Mouse (Mus musculus): ENCODE results near the gene Ppp1r36. TPM values are rescaled to one million over a fixed set of nuclear protein-coding genes. Genes with fewer than 3 reads are reported as not detected.
A peak's percentile ranks its signal among the peaks of the same experiment; 100 is the strongest.

The Ppp1r36 gene
- polyA plus RNA-seq, 1 experiment from 2014 or later, result 0.51 TPM

DNA sequence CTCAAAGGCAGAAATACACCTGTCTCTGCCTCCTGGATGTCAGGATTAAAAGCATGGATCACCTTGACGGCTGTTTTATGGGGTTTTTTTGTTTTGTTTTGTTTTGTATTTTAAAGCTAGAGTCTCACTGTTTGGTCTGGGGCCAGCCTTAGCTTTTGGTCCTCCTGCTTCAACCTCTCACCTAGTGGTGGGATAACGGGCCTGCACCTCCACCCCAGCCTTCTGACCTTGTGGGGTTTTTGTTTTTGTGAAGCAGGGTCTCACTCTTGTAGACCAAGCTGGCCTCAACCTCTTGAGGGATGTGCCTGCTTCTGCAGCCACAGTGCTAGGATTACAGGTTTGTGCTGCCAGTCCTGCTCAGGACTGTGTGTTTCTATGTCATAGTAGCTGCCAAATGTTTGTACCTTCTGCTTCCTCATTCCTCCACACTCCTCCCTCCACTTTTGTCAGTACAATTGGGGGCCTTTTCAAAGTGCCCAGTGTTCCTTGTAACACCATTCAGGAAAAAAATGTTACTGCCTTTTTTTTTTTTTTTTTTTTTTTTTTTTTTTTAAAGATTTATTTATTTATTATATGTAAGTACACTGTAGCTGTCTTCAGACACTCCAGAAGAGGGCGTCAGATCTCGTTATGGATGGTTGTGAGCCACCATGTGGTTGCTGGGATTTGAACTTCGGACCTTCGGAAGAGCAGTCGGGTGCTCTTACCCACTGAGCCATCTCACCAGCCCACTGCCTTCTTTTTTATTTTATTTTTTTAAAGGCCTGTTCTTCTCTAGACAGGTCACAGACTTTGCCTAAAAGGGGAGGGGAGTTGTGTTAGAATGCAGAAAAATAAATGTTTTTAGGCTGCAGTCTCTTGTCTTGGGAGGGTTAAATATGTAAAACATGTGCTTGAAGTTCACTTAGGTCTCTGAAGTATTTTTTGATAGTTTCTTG, 44.2 kb upstream of the Ppp1r36 start:
- H3K9me3 ChIP-seq (ENCODE audit: control insufficient read depth, low read length), result no peaks in the 10 kb centered on the region
- H3K4me1 ChIP-seq (replicated peaks; ENCODE audit: control insufficient read depth, insufficient read depth, low read length), result peaks cover 57% of the 10 kb centered on the region
- WGBS, result 72% methylated on average over 5 of the region's 7 CpGs
- no peaks in the 10 kb centered on the region for H3K36me3 ChIP-seq (ENCODE audit: control insufficient read depth, insufficient read depth, low read length)
- peak overlapping the region; percentile 82 for H3K4me2 ChIP-seq
- no peak for DNase-seq (ENCODE audit: low spot score)
- peak overlapping the region; percentile 91 for H3K4me3 ChIP-seq (ENCODE audit: low read depth, low read length)
- H3K9ac ChIP-seq (ENCODE audit: low read depth, low read length), result peak overlapping the region; percentile 99
- ATAC-seq (replicated peaks; ENCODE audit: low FRiP score), result no peak
- H3K27ac ChIP-seq (ENCODE audit: low read depth, low read length), result peak overlapping the region; percentile 53
- no peaks in the 10 kb centered on the region for H3K27me3 ChIP-seq (replicated peaks; ENCODE audit: control insufficient read depth, insufficient read depth, low read length)

DNA sequence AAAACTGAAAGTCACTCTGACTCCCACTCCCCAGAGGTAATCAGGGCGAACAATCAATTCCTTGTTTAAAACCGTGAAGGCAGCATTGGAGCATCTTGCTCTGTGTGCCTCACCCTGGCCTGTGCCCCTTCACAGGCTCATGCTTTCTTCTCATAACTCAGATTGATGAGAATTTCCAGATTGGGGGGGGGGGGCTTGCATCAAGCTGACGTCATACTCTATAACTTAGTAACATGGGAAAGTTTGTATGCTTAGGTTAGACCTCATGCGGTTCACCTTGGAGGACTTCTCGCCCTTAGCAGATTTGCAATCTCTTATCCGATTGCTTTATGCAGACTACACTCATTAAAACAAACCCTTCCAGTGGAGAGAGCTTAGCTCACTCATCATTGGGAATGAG, 43.3 kb upstream of the Ppp1r36 start:
- DNase-seq (ENCODE audit: low spot score) (no peak), ATAC-seq (replicated peaks; ENCODE audit: low FRiP score) (no peak)
- no peaks in the 10 kb centered on the region for H3K27me3 ChIP-seq (replicated peaks; ENCODE audit: control insufficient read depth, insufficient read depth, low read length)
- no peak overlapping the region for H3K4me3 ChIP-seq (ENCODE audit: low read depth, low read length)
- H3K36me3 ChIP-seq (ENCODE audit: control insufficient read depth, insufficient read depth, low read length), result no peaks in the 10 kb centered on the region
- no peaks in the 10 kb centered on the region for H3K9me3 ChIP-seq (ENCODE audit: control insufficient read depth, low read length)
- H3K4me1 ChIP-seq (replicated peaks; ENCODE audit: control insufficient read depth, insufficient read depth, low read length), result peaks cover 61% of the 10 kb centered on the region
- 74% methylated on average over 6 of the region's 6 CpGs for WGBS
- peak overlapping the region; percentile 20; the same call in 1 of the 2 replicates for H3K4me2 ChIP-seq
- no peak overlapping the region for H3K27ac ChIP-seq (ENCODE audit: low read depth, low read length)
- H3K9ac ChIP-seq (ENCODE audit: low read depth, low read length), result peak overlapping the region; percentile 22; the same call in 1 of the 2 replicates

DNA sequence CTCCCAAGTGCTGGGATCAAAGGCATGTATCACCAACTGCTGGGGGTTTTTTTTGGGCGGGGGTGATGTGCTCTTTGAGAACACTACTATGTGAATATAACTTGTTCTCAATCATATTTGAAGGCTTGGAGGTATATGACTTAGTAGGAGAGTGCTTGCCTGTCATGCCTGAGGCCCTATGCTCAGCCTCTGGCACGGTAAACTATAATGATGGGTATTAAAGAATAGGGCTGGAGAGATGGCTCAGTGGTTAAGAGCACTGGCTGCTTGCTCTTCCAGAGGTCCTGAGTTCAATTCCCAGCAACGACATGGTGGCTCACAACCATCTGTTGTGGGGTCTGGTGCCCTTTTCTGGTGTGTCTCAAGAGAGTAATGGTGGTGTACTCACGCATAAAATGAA, 42.4 kb upstream of the Ppp1r36 start:
- H3K4me2 ChIP-seq, result peak overlapping the region; percentile 44
- H3K9ac ChIP-seq (ENCODE audit: low read depth, low read length), result peak overlapping the region; percentile 12
- H3K36me3 ChIP-seq (ENCODE audit: control insufficient read depth, insufficient read depth, low read length), result no peaks in the 10 kb centered on the region
- H3K9me3 ChIP-seq (ENCODE audit: control insufficient read depth, low read length), result no peaks in the 10 kb centered on the region
- H3K27ac ChIP-seq (ENCODE audit: low read depth, low read length), result peak overlapping the region; percentile 30
- no peak overlapping the region for H3K4me3 ChIP-seq (ENCODE audit: low read depth, low read length)
- no peaks in the 10 kb centered on the region for H3K27me3 ChIP-seq (replicated peaks; ENCODE audit: control insufficient read depth, insufficient read depth, low read length)
- no peak for ATAC-seq (replicated peaks; ENCODE audit: low FRiP score)
- DNase-seq (ENCODE audit: low spot score), result no peak
- H3K4me1 ChIP-seq (replicated peaks; ENCODE audit: control insufficient read depth, insufficient read depth, low read length), result peaks cover 62% of the 10 kb centered on the region
- 66% methylated on average over 4 of the region's 4 CpGs for WGBS

DNA sequence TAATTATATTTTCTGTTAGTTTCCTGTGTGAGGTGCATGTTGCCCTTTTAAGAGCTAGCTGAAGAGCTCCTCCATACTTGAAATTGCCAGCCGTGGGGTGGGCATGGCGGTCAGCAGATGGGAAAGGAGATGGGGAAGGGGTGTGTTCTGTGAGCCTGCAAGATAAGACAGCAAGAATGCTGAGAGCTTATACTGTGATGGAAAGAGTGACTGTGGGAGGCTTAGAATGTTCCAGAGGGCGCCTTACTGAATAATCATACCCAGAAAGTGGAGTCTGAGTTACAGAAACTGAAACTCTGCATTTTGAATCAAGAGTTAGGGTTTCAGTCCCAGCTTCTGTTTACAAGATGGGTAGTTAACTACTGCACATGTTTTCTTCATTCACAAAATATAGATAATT, 41.8 kb upstream of the Ppp1r36 start:
- ATAC-seq (replicated peaks; ENCODE audit: low FRiP score), result peak; percentile 74
- Histone ChIP-seq H3K4me1 (replicated peaks; ENCODE audit: control insufficient read depth, insufficient read depth, low read length) (peaks cover 63% of the 10 kb centered on the region), H3K27me3 (replicated peaks; ENCODE audit: control insufficient read depth, insufficient read depth, low read length) (no peaks in the 10 kb centered on the region), H3K4me2 (peak overlapping the region; percentile 44), H3K4me3 (ENCODE audit: low read depth, low read length) (no peak overlapping the region; the same call in 1 of the 2 replicates), H3K36me3 (ENCODE audit: control insufficient read depth, insufficient read depth, low read length) (no peaks in the 10 kb centered on the region), H3K9me3 (ENCODE audit: control insufficient read depth, low read length) (no peaks in the 10 kb centered on the region), H3K27ac (ENCODE audit: low read depth, low read length) (peak overlapping the region; percentile 30), H3K9ac (ENCODE audit: low read depth, low read length) (no peak overlapping the region)
- no peak for DNase-seq (ENCODE audit: low spot score)
- WGBS, result 29% methylated on average over 3 of the region's 3 CpGs

DNA sequence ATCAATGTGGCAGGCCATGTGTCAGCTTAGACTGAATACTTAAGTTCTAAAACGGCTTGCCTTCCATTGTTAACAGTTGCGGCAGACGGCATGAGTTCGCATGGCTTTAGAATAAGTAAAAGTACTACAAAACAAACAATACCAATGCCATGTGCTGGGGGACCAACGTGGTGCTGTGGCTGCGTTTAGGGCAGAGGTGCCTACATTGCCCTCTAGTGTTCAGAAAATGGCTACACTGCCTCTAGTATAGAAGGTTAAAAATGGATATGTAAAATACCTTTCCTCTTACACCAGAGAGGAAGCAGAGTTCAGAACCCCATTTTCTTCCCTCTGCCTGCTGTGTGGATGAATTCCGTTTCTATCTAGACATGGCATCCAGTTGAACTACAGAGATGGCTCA, 40.7 kb upstream of the Ppp1r36 start:
- peak overlapping the region; percentile 44; the same call in 1 of the 2 replicates for H3K4me2 ChIP-seq
- DNase-seq (ENCODE audit: low spot score) (no peak), ATAC-seq (replicated peaks; ENCODE audit: low FRiP score) (peak; percentile 60)
- WGBS, result 35% methylated on average over 7 of the region's 7 CpGs
- H3K27ac ChIP-seq (ENCODE audit: low read depth, low read length), result peak overlapping the region; percentile 30
- H3K4me1 ChIP-seq (replicated peaks; ENCODE audit: control insufficient read depth, insufficient read depth, low read length), result peaks cover 63% of the 10 kb centered on the region
- H3K27me3 ChIP-seq (replicated peaks; ENCODE audit: control insufficient read depth, insufficient read depth, low read length), result no peaks in the 10 kb centered on the region
- H3K9me3 ChIP-seq (ENCODE audit: control insufficient read depth, low read length), result no peaks in the 10 kb centered on the region
- H3K9ac ChIP-seq (ENCODE audit: low read depth, low read length), result peak overlapping the region; percentile 48
- no peak overlapping the region for H3K4me3 ChIP-seq (ENCODE audit: low read depth, low read length)
- no peaks in the 10 kb centered on the region for H3K36me3 ChIP-seq (ENCODE audit: control insufficient read depth, insufficient read depth, low read length)

DNA sequence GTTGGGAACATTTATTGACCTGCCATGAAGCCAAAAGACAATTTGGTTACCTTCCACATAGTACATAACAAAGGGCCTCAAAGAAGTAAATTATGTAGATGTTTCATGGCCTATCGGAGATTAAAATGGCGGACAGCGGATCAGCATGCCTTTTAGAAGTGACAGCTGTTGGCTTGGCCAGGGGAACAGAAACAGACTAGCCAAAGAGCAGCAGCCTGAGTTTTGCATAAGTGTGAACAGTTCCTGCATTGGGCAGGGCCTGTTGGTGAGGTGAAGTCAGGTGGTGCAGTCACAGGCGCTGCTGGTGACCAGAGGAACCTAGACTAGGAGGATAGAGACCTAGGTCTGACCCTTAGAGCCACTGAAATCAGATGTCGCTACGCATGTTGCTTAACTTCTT, 40.3 kb upstream of the Ppp1r36 start:
- no peak for ATAC-seq (replicated peaks; ENCODE audit: low FRiP score)
- H3K27ac ChIP-seq (ENCODE audit: low read depth, low read length), result 0 out of 2 replicates have a peak overlapping the region, but pooled peaks have one; percentile 11

DNA sequence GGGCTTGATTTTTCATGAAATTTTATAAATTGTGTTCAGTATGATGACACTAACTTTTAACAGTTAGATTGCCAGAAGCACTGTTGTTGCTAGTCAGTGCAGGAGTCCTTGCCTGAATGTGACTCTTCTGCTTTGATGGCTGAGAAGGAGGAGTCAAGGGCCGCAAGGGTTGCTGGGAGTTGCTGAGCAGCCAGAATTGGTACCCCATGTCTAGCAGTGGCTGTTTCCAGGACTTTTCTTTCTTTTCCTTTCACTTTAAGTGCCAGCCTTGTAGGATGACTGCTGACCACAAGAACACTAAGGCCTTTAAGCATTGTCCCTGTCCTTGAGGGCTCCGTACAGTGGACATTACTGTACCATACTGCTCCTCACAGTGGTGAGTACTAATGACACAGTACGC, 39.6 kb upstream of the Ppp1r36 start:
- H3K27me3 ChIP-seq (replicated peaks; ENCODE audit: control insufficient read depth, insufficient read depth, low read length), result no peaks in the 10 kb centered on the region
- no peaks in the 10 kb centered on the region for H3K9me3 ChIP-seq (ENCODE audit: control insufficient read depth, low read length)
- no peak overlapping the region for H3K27ac ChIP-seq (ENCODE audit: low read depth, low read length)
- DNase-seq (ENCODE audit: low spot score) (no peak), ATAC-seq (replicated peaks; ENCODE audit: low FRiP score) (no peak)
- WGBS, result 88% methylated on average over 3 of the region's 3 CpGs
- no peaks in the 10 kb centered on the region for H3K36me3 ChIP-seq (ENCODE audit: control insufficient read depth, insufficient read depth, low read length)
- no peak overlapping the region for H3K4me3 ChIP-seq (ENCODE audit: low read depth, low read length)
- H3K9ac ChIP-seq (ENCODE audit: low read depth, low read length), result no peak overlapping the region
- H3K4me1 ChIP-seq (replicated peaks; ENCODE audit: control insufficient read depth, insufficient read depth, low read length), result peaks cover 55% of the 10 kb centered on the region
- H3K4me2 ChIP-seq, result no peak overlapping the region

More for the DNA sequence above, 40.3 kb upstream of the Ppp1r36 start:
- Histone ChIP-seq H3K27me3 (replicated peaks; ENCODE audit: control insufficient read depth, insufficient read depth, low read length) (no peaks in the 10 kb centered on the region), H3K4me2 (no peak overlapping the region; the same call in 1 of the 2 replicates), H3K4me1 (replicated peaks; ENCODE audit: control insufficient read depth, insufficient read depth, low read length) (peaks cover 61% of the 10 kb centered on the region), H3K9me3 (ENCODE audit: control insufficient read depth, low read length) (no peaks in the 10 kb centered on the region), H3K4me3 (ENCODE audit: low read depth, low read length) (no peak overlapping the region), H3K36me3 (ENCODE audit: control insufficient read depth, insufficient read depth, low read length) (no peaks in the 10 kb centered on the region), H3K9ac (ENCODE audit: low read depth, low read length) (no peak overlapping the region; the same call in 1 of the 2 replicates)
- WGBS, result 87% methylated on average over 6 of the region's 6 CpGs
- DNase-seq (ENCODE audit: low spot score), result no peak

DNA sequence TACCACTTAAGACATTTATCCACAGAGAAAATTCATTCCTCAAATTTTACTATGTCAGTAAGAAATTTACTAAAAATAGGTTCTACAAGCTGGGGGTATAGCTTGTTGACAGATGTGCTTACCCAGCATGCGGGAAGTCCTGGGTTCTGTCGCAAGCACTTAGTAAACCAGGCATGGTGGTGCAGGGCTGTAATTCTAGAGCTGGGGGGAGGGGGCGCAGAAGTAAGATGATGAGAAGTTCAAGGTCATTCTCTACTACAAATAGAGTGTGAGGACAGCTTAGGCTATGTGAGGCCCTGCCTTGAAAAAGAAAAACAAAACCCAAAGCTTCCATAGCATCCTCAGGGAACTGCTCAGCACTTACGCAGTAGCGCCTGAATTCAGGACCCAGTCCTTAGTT, 38.8 kb upstream of the Ppp1r36 start:
- H3K4me3 ChIP-seq (ENCODE audit: low read depth, low read length), result no peak overlapping the region
- H3K9me3 ChIP-seq (ENCODE audit: control insufficient read depth, low read length), result no peaks in the 10 kb centered on the region
- WGBS, result 71% methylated on average over 5 of the region's 5 CpGs
- no peak overlapping the region for H3K27ac ChIP-seq (ENCODE audit: low read depth, low read length)
- H3K27me3 ChIP-seq (replicated peaks; ENCODE audit: control insufficient read depth, insufficient read depth, low read length), result no peaks in the 10 kb centered on the region
- peaks cover 51% of the 10 kb centered on the region for H3K4me1 ChIP-seq (replicated peaks; ENCODE audit: control insufficient read depth, insufficient read depth, low read length)
- H3K9ac ChIP-seq (ENCODE audit: low read depth, low read length), result no peak overlapping the region
- DNase-seq (ENCODE audit: low spot score) (no peak), ATAC-seq (replicated peaks; ENCODE audit: low FRiP score) (no peak)
- no peaks in the 10 kb centered on the region for H3K36me3 ChIP-seq (ENCODE audit: control insufficient read depth, insufficient read depth, low read length)
- no peak overlapping the region; the same call in 1 of the 2 replicates for H3K4me2 ChIP-seq

DNA sequence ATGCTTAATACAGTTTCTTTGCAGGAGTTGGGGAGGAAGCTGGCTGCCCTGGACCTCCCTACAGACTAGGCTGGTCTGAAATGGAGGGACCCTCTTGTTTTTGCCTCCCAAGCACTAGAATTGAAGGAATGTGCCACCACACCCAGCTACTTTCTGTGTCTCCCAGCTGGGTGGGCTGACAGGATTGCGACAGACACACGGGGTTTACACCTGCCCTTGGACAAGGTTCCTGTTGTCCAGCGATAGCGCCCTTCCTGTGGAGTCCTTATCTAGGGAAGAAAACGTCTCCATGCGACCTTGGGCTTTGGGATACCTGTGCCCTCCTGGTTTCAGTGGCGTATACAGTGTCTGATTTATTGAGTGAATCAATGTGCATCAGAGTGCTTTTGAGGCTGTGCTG, 37.2 kb upstream of the Ppp1r36 start:
- no peak for ATAC-seq (replicated peaks; ENCODE audit: low FRiP score)
- Histone ChIP-seq H3K9me3 (ENCODE audit: control insufficient read depth, low read length) (no peaks in the 10 kb centered on the region), H3K4me3 (ENCODE audit: low read depth, low read length) (no peak overlapping the region), H3K9ac (ENCODE audit: low read depth, low read length) (no peak overlapping the region), H3K27me3 (replicated peaks; ENCODE audit: control insufficient read depth, insufficient read depth, low read length) (no peaks in the 10 kb centered on the region), H3K36me3 (ENCODE audit: control insufficient read depth, insufficient read depth, low read length) (no peaks in the 10 kb centered on the region), H3K4me1 (replicated peaks; ENCODE audit: control insufficient read depth, insufficient read depth, low read length) (peaks cover 37% of the 10 kb centered on the region), H3K4me2 (no peak overlapping the region), H3K27ac (ENCODE audit: low read depth, low read length) (no peak overlapping the region)
- WGBS, result 66% methylated on average over 7 of the region's 7 CpGs
- DNase-seq (ENCODE audit: low spot score), result no peak
